Mouse (Mus musculus): Measurements from ENCODE around the gene Spats2l. TPM values are rescaled to one million over a fixed set of nuclear protein-coding genes. Genes with fewer than 3 reads are reported as not detected.

The Spats2l gene
- polyA plus RNA-seq, 2 experiments = 81.4 to 202 TPM

- TF ChIP-seq POLR2A (IDR thresholded peaks at IDR 0.05; ENCODE audit: borderline replicate concordance, extremely low read depth, insufficient read depth, insufficient read length) = no peak
- peak; percentile 27; the same call in 1 of the 2 replicates for ATAC-seq (ENCODE audit: low FRiP score, low read depth)
- no peaks in the 10 kb centered on the region for H3K9me3 ChIP-seq (ENCODE audit: control insufficient read depth, low read length)
- H3K27me3 ChIP-seq (ENCODE audit: control insufficient read depth, insufficient read depth, low read length) = no peaks in the 10 kb centered on the region
- peak overlapping the region; percentile 53; the same call in 1 of the 2 replicates for H3K27ac ChIP-seq (replicated peaks; ENCODE audit: low read depth, low read length)
- H3K9ac ChIP-seq (ENCODE audit: low read depth, low read length, severe bottlenecking) = no peak overlapping the region
- H3K4me1 ChIP-seq (ENCODE audit: control insufficient read depth, insufficient read depth, low read length) = peaks cover 32% of the 10 kb centered on the region
- no peak overlapping the region for H3K4me2 ChIP-seq (replicated peaks; ENCODE audit: low read depth, low read length, severe bottlenecking)
- no peaks in the 10 kb centered on the region for H3K36me3 ChIP-seq (ENCODE audit: control insufficient read depth, insufficient read depth, low read length)
- 39% methylated on average over 2 of the region's 2 CpGs for WGBS
- H3K4me3 ChIP-seq (replicated peaks; ENCODE audit: low read length) = no peak overlapping the region
- peak; percentile 59 for DNase-seq (ENCODE audit: low spot score)
These were observed 43.1 kb downstream of the Spats2l start for GRCm38 (mm10) chr1:57817103-57817502.

GRCm38 (mm10) chr1:57820428-57820997, 46.6 kb downstream of the Spats2l start:
- DNase-seq (ENCODE audit: low spot score) (peak; percentile 58), ATAC-seq (ENCODE audit: low FRiP score, low read depth) (peak; percentile 69)
- Histone ChIP-seq H3K36me3 (ENCODE audit: control insufficient read depth, insufficient read depth, low read length) (no peaks in the 10 kb centered on the region), H3K9ac (ENCODE audit: low read depth, low read length, severe bottlenecking) (no peak overlapping the region), H3K4me1 (ENCODE audit: control insufficient read depth, insufficient read depth, low read length) (peaks cover 39% of the 10 kb centered on the region), H3K27me3 (ENCODE audit: control insufficient read depth, insufficient read depth, low read length) (no peaks in the 10 kb centered on the region), H3K4me2 (replicated peaks; ENCODE audit: low read depth, low read length, severe bottlenecking) (no peak overlapping the region), H3K9me3 (ENCODE audit: control insufficient read depth, low read length) (no peaks in the 10 kb centered on the region), H3K4me3 (replicated peaks; ENCODE audit: low read length) (no peak overlapping the region), H3K27ac (replicated peaks; ENCODE audit: low read depth, low read length) (no peak overlapping the region)
- WGBS = 54% methylated on average over 6 of the region's 6 CpGs
- TF ChIP-seq POLR2A (IDR thresholded peaks at IDR 0.05; ENCODE audit: borderline replicate concordance, extremely low read depth, insufficient read depth, insufficient read length) = no peak

GRCm38 (mm10) chr1:57824966-57825759, 51.2 kb downstream of the Spats2l start:
- no peaks in the 10 kb centered on the region for H3K9me3 ChIP-seq (ENCODE audit: control insufficient read depth, low read length)
- 66% methylated on average over 17 of the region's 17 CpGs for WGBS
- H3K36me3 ChIP-seq (ENCODE audit: control insufficient read depth, insufficient read depth, low read length) = no peaks in the 10 kb centered on the region
- no peak overlapping the region for H3K4me2 ChIP-seq (replicated peaks; ENCODE audit: low read depth, low read length, severe bottlenecking)
- H3K4me1 ChIP-seq (ENCODE audit: control insufficient read depth, insufficient read depth, low read length) = peaks cover 19% of the 10 kb centered on the region; the same call in 1 of the 2 replicates
- H3K27ac ChIP-seq (replicated peaks; ENCODE audit: low read depth, low read length) = no peak overlapping the region
- no peaks in the 10 kb centered on the region for H3K27me3 ChIP-seq (ENCODE audit: control insufficient read depth, insufficient read depth, low read length)
- no peak overlapping the region for H3K9ac ChIP-seq (ENCODE audit: low read depth, low read length, severe bottlenecking)
- no peak for TF ChIP-seq POLR2A (IDR thresholded peaks at IDR 0.05; ENCODE audit: borderline replicate concordance, extremely low read depth, insufficient read depth, insufficient read length)
- ATAC-seq (ENCODE audit: low FRiP score, low read depth) = no peak
- no peak overlapping the region for H3K4me3 ChIP-seq (replicated peaks; ENCODE audit: low read length)
- no peak for DNase-seq (ENCODE audit: low spot score)

DNA sequence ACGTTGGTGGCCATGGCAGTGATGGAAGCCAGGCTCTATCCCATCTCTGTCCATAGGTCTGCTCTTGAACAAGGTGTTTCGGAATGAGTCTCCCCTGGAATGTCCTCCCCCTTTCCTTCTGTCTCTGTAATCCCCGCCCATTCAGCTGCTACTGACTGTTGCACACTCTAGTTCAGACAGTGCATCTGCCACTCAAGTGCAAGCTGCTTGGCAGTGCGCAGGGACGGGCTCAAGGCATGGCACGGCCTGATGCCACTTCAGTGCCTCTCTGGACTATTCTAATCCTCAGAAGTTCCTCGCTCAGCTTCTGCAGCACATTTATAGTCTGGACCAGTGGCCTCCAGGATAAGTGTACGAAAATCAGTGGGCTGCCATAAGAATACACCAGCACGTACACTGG, 52.3 kb downstream of the Spats2l start:
- no peak overlapping the region for H3K4me3 ChIP-seq (replicated peaks; ENCODE audit: low read length)
- no peak overlapping the region for H3K4me2 ChIP-seq (replicated peaks; ENCODE audit: low read depth, low read length, severe bottlenecking)
- peaks cover 15% of the 10 kb centered on the region; the same call in 1 of the 2 replicates for H3K4me1 ChIP-seq (ENCODE audit: control insufficient read depth, insufficient read depth, low read length)
- no peaks in the 10 kb centered on the region for H3K9me3 ChIP-seq (ENCODE audit: control insufficient read depth, low read length)
- DNase-seq (ENCODE audit: low spot score) (no peak), ATAC-seq (ENCODE audit: low FRiP score, low read depth) (no peak; the same call in 1 of the 2 replicates)
- 0 out of 2 replicates have a peak, but pooled peaks cover 4% of the 10 kb centered on the region for H3K36me3 ChIP-seq (ENCODE audit: control insufficient read depth, insufficient read depth, low read length)
- H3K27ac ChIP-seq (replicated peaks; ENCODE audit: low read depth, low read length) = no peak overlapping the region
- 83% methylated on average over 9 of the region's 9 CpGs for WGBS
- no peaks in the 10 kb centered on the region for H3K27me3 ChIP-seq (ENCODE audit: control insufficient read depth, insufficient read depth, low read length)
- no peak overlapping the region for H3K9ac ChIP-seq (ENCODE audit: low read depth, low read length, severe bottlenecking)
- no peak for TF ChIP-seq POLR2A (IDR thresholded peaks at IDR 0.05; ENCODE audit: borderline replicate concordance, extremely low read depth, insufficient read depth, insufficient read length)

DNA sequence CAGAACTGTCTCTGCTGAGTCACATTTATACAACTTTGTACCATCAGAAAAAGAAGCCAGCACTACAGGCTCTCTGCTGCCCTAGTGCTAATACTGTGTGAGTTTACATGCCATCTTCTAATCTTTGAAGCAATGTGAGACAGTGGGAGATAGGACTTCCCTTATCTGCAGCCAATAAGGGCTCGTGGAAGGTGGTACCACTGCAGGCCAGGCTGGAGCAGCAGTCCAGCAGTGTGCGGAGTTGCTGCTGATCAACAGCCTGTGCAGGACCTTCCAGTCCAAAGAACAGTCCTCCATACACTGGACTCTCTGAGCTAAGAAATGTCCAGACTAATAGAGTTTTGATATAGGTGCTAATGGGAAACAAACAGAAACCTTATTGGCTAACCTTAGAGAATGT, 59.2 kb downstream of the Spats2l start:
- no peak overlapping the region for H3K4me3 ChIP-seq (replicated peaks; ENCODE audit: low read length)
- H3K4me1 ChIP-seq (ENCODE audit: control insufficient read depth, insufficient read depth, low read length) = no peaks in the 10 kb centered on the region
- WGBS = 89% methylated on average over 2 of the region's 2 CpGs
- H3K36me3 ChIP-seq (ENCODE audit: control insufficient read depth, insufficient read depth, low read length) = peaks cover 21% of the 10 kb centered on the region
- no peak for TF ChIP-seq POLR2A (IDR thresholded peaks at IDR 0.05; ENCODE audit: borderline replicate concordance, extremely low read depth, insufficient read depth, insufficient read length)
- DNase-seq (ENCODE audit: low spot score) (no peak), ATAC-seq (ENCODE audit: low FRiP score, low read depth) (no peak)
- no peak overlapping the region for H3K9ac ChIP-seq (ENCODE audit: low read depth, low read length, severe bottlenecking)
- no peak overlapping the region for H3K27ac ChIP-seq (replicated peaks; ENCODE audit: low read depth, low read length)
- H3K4me2 ChIP-seq (replicated peaks; ENCODE audit: low read depth, low read length, severe bottlenecking) = no peak overlapping the region
- H3K9me3 ChIP-seq (ENCODE audit: control insufficient read depth, low read length) = no peaks in the 10 kb centered on the region
- no peaks in the 10 kb centered on the region for H3K27me3 ChIP-seq (ENCODE audit: control insufficient read depth, insufficient read depth, low read length)

Measured in limb, embryonic 14.5 days (tissue).